Comparison of ENCODE assay signal across 18 mouse cellular contexts in the genomic region with DNA sequence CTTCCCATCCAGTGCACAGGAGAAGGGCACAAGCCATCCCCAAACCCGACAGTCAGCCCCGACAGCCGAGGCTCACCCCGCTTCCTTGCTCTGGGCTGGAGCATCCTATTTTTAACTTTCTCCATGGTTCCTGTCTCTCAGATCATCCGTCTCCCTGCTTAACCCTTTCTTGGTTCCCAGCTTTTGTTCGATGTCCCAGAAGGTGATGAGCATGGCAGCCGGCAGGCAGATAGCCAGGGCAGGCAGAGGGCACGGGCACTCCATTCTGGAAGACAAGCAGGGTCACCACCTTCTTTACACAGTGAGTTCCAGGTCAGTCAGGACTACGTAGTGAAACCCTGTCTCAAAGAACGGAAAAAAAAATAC. TPM values are rescaled to one million over a fixed set of nuclear protein-coding genes. Genes with fewer than 3 reads are reported as not detected.
A peak's percentile ranks its signal among the peaks of the same experiment; 100 is the strongest.
DNase-seq lines count a peak whose midpoint lies in the region; ATAC-seq and TF ChIP-seq lines count a peak whose summit lies in the region.
"Had no signal": no experiment of that assay in that cellular context is flagged by ENCODE, and none has a peak within 500 bp of the region (broad histone marks: within the 10 kb centered on the region; RNA-seq: fewer than 3 reads in every experiment).

No protein-coding gene starts in this region.

- peaks cover 6% of the 10 kb centered on the region; the same call in 1 of the 2 replicates for H3K36me3 ChIP-seq in heart, embryonic 12.5 days
- H3K36me3 ChIP-seq in kidney, postnatal 0 days (ENCODE audit: insufficient read depth, low read length): no peaks in the 10 kb centered on the region
- peaks cover 8% of the 10 kb centered on the region; the same call in 1 of the 2 replicates for H3K36me3 ChIP-seq in kidney, embryonic 15.5 days
- H3K36me3 ChIP-seq: liver, embryonic 12.5 days; lung, embryonic 15.5 days had no signal

- H3K9ac ChIP-seq in heart, embryonic 12.5 days: peak overlapping the region; percentile 40
- 0 out of 2 replicates have a peak overlapping the region, but pooled peaks have one; percentile 14 for H3K9ac ChIP-seq in kidney, postnatal 0 days (ENCODE audit: low read depth, low read length)
- no peak overlapping the region for H3K9ac ChIP-seq in kidney, embryonic 15.5 days
- H3K9ac ChIP-seq: embryonic facial prominence, embryonic 12.5 days; hindbrain, embryonic 15.5 days; liver, embryonic 12.5 days; lung, embryonic 15.5 days had no signal

- H3K27ac ChIP-seq in heart, embryonic 12.5 days (ENCODE audit: poor library complexity, severe bottlenecking): peak overlapping the region; percentile 30; the same call in 1 of the 2 replicates
- peak overlapping the region; percentile 54; the same call in 1 of the 2 replicates for H3K27ac ChIP-seq in kidney, postnatal 0 days
- no peak overlapping the region for H3K27ac ChIP-seq in kidney, embryonic 15.5 days
- H3K27ac ChIP-seq: embryonic facial prominence, embryonic 12.5 days; hindbrain, embryonic 15.5 days; liver, embryonic 12.5 days had no signal

- intact Hi-C loops in heart, postnatal 36 days (cut with DNase I): loop anchor here (1.0 kb wide), 1 partner anchor 38 kb away; the partner anchor contains the start of gene Gjc1

- peak overlapping the region; percentile 50 for H3K4me2 ChIP-seq in heart, embryonic 12.5 days
- H3K4me2 ChIP-seq in kidney, postnatal 0 days (ENCODE audit: low read length): no peak overlapping the region
- H3K4me2 ChIP-seq in kidney, embryonic 15.5 days: no peak overlapping the region
- H3K4me2 ChIP-seq: embryonic facial prominence, embryonic 12.5 days; hindbrain, embryonic 15.5 days; liver, embryonic 12.5 days had no signal

- 34% methylated on average over 10 of the region's 10 CpGs for WGBS in heart, embryonic 12.5 days
- 39% methylated on average over 10 of the region's 10 CpGs for WGBS in kidney, postnatal 0 days
- 44% methylated on average over 10 of the region's 10 CpGs for WGBS in kidney, embryonic 15.5 days

- no peak for ATAC-seq in heart, embryonic 12.5 days (ENCODE audit: insufficient number of reproducible peaks, low FRiP score)
- no peak for ATAC-seq in kidney, postnatal 0 days (replicated peaks; ENCODE audit: low FRiP score, low read depth)
- no peak for ATAC-seq in kidney, embryonic 15.5 days (replicated peaks; ENCODE audit: low FRiP score)
- ATAC-seq: liver, embryonic 12.5 days had no signal

- no peak overlapping the region for H3K4me3 ChIP-seq in heart, embryonic 12.5 days
- H3K4me3 ChIP-seq in kidney, postnatal 0 days (replicated peaks; ENCODE audit: low read depth, low read length): no peak overlapping the region
- no peak overlapping the region for H3K4me3 ChIP-seq in kidney, embryonic 15.5 days (replicated peaks)
- H3K4me3 ChIP-seq: embryonic facial prominence, embryonic 12.5 days; hindbrain, embryonic 15.5 days; liver, embryonic 12.5 days; lung, embryonic 15.5 days had no signal

- no peaks in the 10 kb centered on the region for H3K9me3 ChIP-seq in heart, embryonic 12.5 days (replicated peaks)
- no peaks in the 10 kb centered on the region for H3K9me3 ChIP-seq in kidney, postnatal 0 days (replicated peaks; ENCODE audit: low read length)
- H3K9me3 ChIP-seq in kidney, embryonic 15.5 days (replicated peaks): no peaks in the 10 kb centered on the region
- H3K9me3 ChIP-seq: embryonic facial prominence, embryonic 12.5 days; hindbrain, embryonic 15.5 days; liver, embryonic 12.5 days; lung, embryonic 15.5 days had no signal

- no peaks in the 10 kb centered on the region for H3K27me3 ChIP-seq in heart, embryonic 12.5 days (replicated peaks)
- no peaks in the 10 kb centered on the region for H3K27me3 ChIP-seq in kidney, postnatal 0 days (ENCODE audit: insufficient read depth, low read length)
- H3K27me3 ChIP-seq in kidney, embryonic 15.5 days: peaks cover 3% of the 10 kb centered on the region; the same call in 1 of the 2 replicates
- H3K27me3 ChIP-seq: embryonic facial prominence, embryonic 12.5 days; hindbrain, embryonic 15.5 days; lung, embryonic 15.5 days had no signal

- no peak for TF ChIP-seq CTCF in kidney, postnatal 0 days (IDR thresholded peaks at IDR 0.05; ENCODE audit: low read depth)

- peak; percentile 68 to 73 for DNase-seq in cerebellum, postnatal 10 days
- DNase-seq in cerebellum, adult 8-10 months: no peak
- no peak for DNase-seq in heart, postnatal 36 days
- DNase-seq in kidney, postnatal 0 days (ENCODE audit: low spot score): peak; percentile 20
- DNase-seq in retina, postnatal 1 day: peak; percentile 63
- no peak for DNase-seq in retina, embryonic 14.5 days (ENCODE audit: low spot score)
- DNase-seq: gastrocnemius, postnatal 10 days; midbrain, embryonic 14.5 days; right cerebral cortex, postnatal 25 days had no signal

- peaks cover 69% of the 10 kb centered on the region for H3K4me1 ChIP-seq in heart, embryonic 12.5 days (replicated peaks)
- H3K4me1 ChIP-seq in kidney, postnatal 0 days (replicated peaks; ENCODE audit: insufficient read depth, low read length): peaks cover 11% of the 10 kb centered on the region; the same call in 1 of the 2 replicates
- H3K4me1 ChIP-seq in kidney, embryonic 15.5 days: peaks cover 33% of the 10 kb centered on the region

RNA-seq across cellular contexts. Expression of gene Adam11, which starts 19.7 kb away (rescaled TPM):
- polyA plus RNA-seq in heart, embryonic 12.5 days (2016; fragmentation: Nextera tagmentation; extraction: Ambion mirVana): 9.1 and 10.0 TPM in 2 replicates
- 1 to 10 TPM; 4.1 to 6.2 TPM for total RNA-seq in heart, postnatal 36 days (2021)
- 5.9 and 7.7 TPM in 2 replicates for polyA plus RNA-seq in kidney, postnatal 0 days (2015; fragmentation: Nextera tagmentation; extraction: Ambion mirVana)
- polyA plus RNA-seq in kidney, embryonic 15.5 days (2015; fragmentation: Nextera tagmentation; extraction: Ambion mirVana): 7.9 and 11.3 TPM in 2 replicates
- total RNA-seq: CH12.LX had no signal

RNA-seq across cellular contexts. Expression of gene Gjc1, which starts 38.5 kb away (rescaled TPM):
- 69.9 and 72.1 TPM in 2 replicates for polyA plus RNA-seq in heart, embryonic 12.5 days (2016; fragmentation: Nextera tagmentation; extraction: Ambion mirVana)
- 10 to 100 TPM; 23.6 to 33.0 TPM for total RNA-seq in heart, postnatal 36 days (2021)
- polyA plus RNA-seq in kidney, postnatal 0 days (2015; fragmentation: Nextera tagmentation; extraction: Ambion mirVana): 44.2 and 47.1 TPM in 2 replicates
- polyA plus RNA-seq in kidney, embryonic 15.5 days (2015; fragmentation: Nextera tagmentation; extraction: Ambion mirVana): 59.2 and 63.7 TPM in 2 replicates
- total RNA-seq: CH12.LX; common myeloid progenitor, adult 5-6 weeks; megakaryocyte progenitor cell, adult 5-6 weeks had no signal

RNA-seq across cellular contexts. Expression of gene Higd1b, which starts 54.7 kb away (rescaled TPM):
- polyA plus RNA-seq in heart, embryonic 12.5 days (2016; fragmentation: Nextera tagmentation; extraction: Ambion mirVana): not detected in 2 replicates
- total RNA-seq in heart, postnatal 36 days (2021): 10 to 100 TPM; 12.7 to 17.0 TPM
- 2.9 and 3.0 TPM in 2 replicates for polyA plus RNA-seq in kidney, postnatal 0 days (2015; fragmentation: Nextera tagmentation; extraction: Ambion mirVana)
- polyA plus RNA-seq in kidney, embryonic 15.5 days (2015; fragmentation: Nextera tagmentation; extraction: Ambion mirVana): 0.48 and 0.71 TPM in 2 replicates
- total RNA-seq: CH12.LX; common myeloid progenitor, adult 5-6 weeks; megakaryocyte progenitor cell, adult 5-6 weeks had no signal
- polyA plus RNA-seq: embryonic facial prominence, embryonic 12.5 days; liver, embryonic 12.5 days had no signal

Comparison
In these comparisons a context has a peak if more than half of its experiments do, and no peak if none do; other contexts are left out.
1. DNase-seq: peak in cerebellum, postnatal 10 days (2 of 2), kidney, postnatal 0 days (single experiment) and retina, postnatal 1 day (single experiment); none in cerebellum, adult 8-10 months (single experiment), heart, postnatal 36 days (0 of 2) and retina, embryonic 14.5 days (single experiment).